Mouse (Mus musculus) c-Kit-negative CD71-positive TER-119-positive erythroid progenitor cells, embryonic 14.5 days (primary cell): ENCODE results near the gene Kcnj5.

Source experiments
- DNase-seq: peaks from one replicate; pipeline ENCODE4 v3.0.0-alpha.2; 2013; ENCODE audit warnings: low read depth, low spot score

Kcnj5 gene

GRCm38 (mm10) chr9:32320167-32320566 lies 24.0 kb downstream of the Kcnj5 start:
- DNase-seq: no peak

GRCm38 (mm10) chr9:32315999-32316398 lies 28.2 kb downstream of the Kcnj5 start:
- DNase-seq: no peak

- no peak for DNase-seq
These were observed 30.1 kb downstream of the Kcnj5 start for GRCm38 (mm10) chr9:32314071-32314470.

- no peak for DNase-seq
These were observed 31.9 kb downstream of the Kcnj5 start for GRCm38 (mm10) chr9:32312208-32312607.

GRCm38 (mm10) chr9:32311786-32312185 lies 32.4 kb downstream of the Kcnj5 start:
- no peak for DNase-seq

GRCm38 (mm10) chr9:32302501-32303150 lies 41.5 kb downstream of the Kcnj5 start:
- no peak for DNase-seq

- no peak for DNase-seq
These were observed 48.9 kb downstream of the Kcnj5 start for GRCm38 (mm10) chr9:32295061-32295800.

GRCm38 (mm10) chr9:32292686-32293085 lies 51.5 kb downstream of the Kcnj5 start:
- no peak for DNase-seq

- no peak for DNase-seq
These were observed 52.5 kb downstream of the Kcnj5 start for GRCm38 (mm10) chr9:32291618-32292017.

- DNase-seq: no peak
These were observed 60.6 kb downstream of the Kcnj5 start for GRCm38 (mm10) chr9:32283591-32283990.

- DNase-seq: no peak
These were observed 63.7 kb downstream of the Kcnj5 start for GRCm38 (mm10) chr9:32280456-32280855.

- no peak for DNase-seq
These were observed 64.4 kb downstream of the Kcnj5 start for GRCm38 (mm10) chr9:32279789-32280188.

GRCm38 (mm10) chr9:32278052-32278451 lies 66.1 kb downstream of the Kcnj5 start:
- DNase-seq: no peak

- no peak for DNase-seq
These were observed 72.2 kb downstream of the Kcnj5 start for GRCm38 (mm10) chr9:32271896-32272444.
